Mouse (Mus musculus) liver, embryonic 12.5 days (tissue): Measurements from ENCODE around the gene B3galt4. TPM values are rescaled to one million over a fixed set of nuclear protein-coding genes. Genes with fewer than 3 reads are reported as not detected.
"Not testable (repeated sequence)": the region's sequence is repeated elsewhere in the genome, so short reads cannot be mapped to it uniquely, and the experiment has no call there.

Experiments used
- ATAC-seq: fragments of 200-750 bp; cut with Nextera tagmentation; 2 replicates; pipeline ENCODE4 v1.8.0; 2017; ENCODE audit warnings: moderate number of reproducible peaks, mild to moderate bottlenecking, moderate library complexity
- H3K27ac ChIP-seq: fragments of 300-500 bp; sonication (generic); 2 replicates; pipeline ENCODE4 v1.5.1; 2016; ENCODE audit warnings: mild to moderate bottlenecking
- H3K27me3 ChIP-seq: fragments of 300-500 bp; sonication (generic); replicated peaks from 2 replicates; pipeline ENCODE4 v1.6.1; 2016; ENCODE audit warnings: mild to moderate bottlenecking, moderate library complexity
- H3K36me3 ChIP-seq: fragments of 300-500 bp; sonication (generic); 2 replicates; pipeline ENCODE4 v1.6.1; 2016; ENCODE audit warnings: mild to moderate bottlenecking, moderate library complexity
- H3K4me1 ChIP-seq: fragments of 300-500 bp; sonication (generic); 2 replicates; pipeline ENCODE4 v1.6.1; 2016
- H3K4me2 ChIP-seq: fragments of 300-500 bp; sonication (generic); 2 replicates; pipeline ENCODE4 v1.6.1; 2016; ENCODE audit warnings: mild to moderate bottlenecking, moderate library complexity
- H3K4me3 ChIP-seq: fragments of 300-500 bp; sonication (generic); 2 replicates; pipeline ENCODE4 v1.5.1; 2016; ENCODE audit warnings: mild to moderate bottlenecking, moderate library complexity
- H3K9ac ChIP-seq: fragments of 300-500 bp; sonication (generic); 2 replicates; pipeline ENCODE4 v1.6.1; 2016; ENCODE audit warnings: mild to moderate bottlenecking, moderate library complexity
- H3K9me3 ChIP-seq: fragments of 300-500 bp; sonication (generic); replicated peaks from 2 replicates; pipeline ENCODE4 v1.6.1; 2016; ENCODE audit warnings: mild to moderate bottlenecking, moderate library complexity
- WGBS: fragments of 180-500 bp; shearing (Covaris S2); methylation state at CpG from one replicate; pipeline ENCODE4 v1.1.7; 2016; ENCODE audit not compliant: insufficient replicate concordance; 5-methylcytosine and 5-hydroxymethylcytosine counted together
- polyA plus RNA-seq: library from polyadenylated mRNA; unstranded; fragments of >200 nt; fragmentation: Nextera tagmentation; extraction: Ambion mirVana; gene quantifications from 2 replicates; pipeline ENCODE4 v1.2.1, GENCODE M21; 2016

B3galt4 gene
- polyA plus RNA-seq, 1 experiment from 2014 or later, result 2.6 TPM

GRCm38 (mm10) chr17:33952879-33953278 is 1.6 kb upstream of the B3galt4 start:
- no peak for ATAC-seq
- Histone ChIP-seq H3K36me3 (peaks cover 66% of the 10 kb centered on the region), H3K27me3 (no peaks in the 10 kb centered on the region), H3K27ac (peak overlapping the region; percentile 92), H3K9me3 (no peaks in the 10 kb centered on the region), H3K4me2 (peak overlapping the region; percentile 90), H3K4me3 (peak overlapping the region; percentile 80), H3K9ac (peak overlapping the region; percentile 84), H3K4me1 (peaks cover 68% of the 10 kb centered on the region)
- 69% methylated on average over 4 of the region's 4 CpGs for WGBS

DNA sequence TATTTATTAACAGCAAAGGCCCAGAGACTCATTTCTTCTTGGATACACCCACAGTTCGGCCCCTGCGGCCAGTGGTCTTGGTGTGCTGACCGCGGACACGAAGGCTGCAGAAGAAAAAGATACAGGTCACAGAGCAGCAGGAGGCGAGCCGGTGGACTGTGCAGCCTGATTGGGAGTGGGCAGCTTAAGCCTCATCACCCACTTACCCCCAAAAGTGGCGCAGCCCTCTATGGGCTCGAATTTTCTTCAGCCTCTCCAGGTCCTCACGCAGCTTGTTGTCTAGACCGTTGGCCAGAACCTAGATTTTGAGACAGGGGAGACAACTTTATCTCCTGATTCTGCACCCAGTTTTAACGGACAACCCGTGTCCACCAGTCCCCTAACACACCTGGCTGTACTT is 727 bp upstream of the B3galt4 start:
- peak overlapping the region; percentile 80 for H3K4me3 ChIP-seq

GRCm38 (mm10) chr17:33950131-33950625 is 1.1 kb downstream of the B3galt4 start:
- WGBS, result 69% methylated on average over 10 of the region's 10 CpGs
- Histone ChIP-seq H3K36me3 (peaks cover 87% of the 10 kb centered on the region), H3K4me1 (peaks cover 54% of the 10 kb centered on the region), H3K9me3 (no peaks in the 10 kb centered on the region), H3K4me3 (peak overlapping the region; percentile 80; the same call in 1 of the 2 replicates), H3K27ac (peak overlapping the region; percentile 92), H3K4me2 (peak overlapping the region; percentile 90), H3K27me3 (no peaks in the 10 kb centered on the region), H3K9ac (peak overlapping the region; percentile 84; the same call in 1 of the 2 replicates)
- ATAC-seq, result no peak

More for the DNA sequence above, 727 bp upstream of the B3galt4 start:
- not testable (repeated sequence) for ATAC-seq, H3K27me3 ChIP-seq, H3K9me3 ChIP-seq
- WGBS, result 48% methylated on average over 13 of the region's 13 CpGs
- Histone ChIP-seq H3K27ac (peak overlapping the region; percentile 92), H3K36me3 (peaks cover 69% of the 10 kb centered on the region), H3K4me1 (peaks cover 61% of the 10 kb centered on the region), H3K4me2 (peak overlapping the region; percentile 90), H3K9ac (peak overlapping the region; percentile 84)

DNA sequence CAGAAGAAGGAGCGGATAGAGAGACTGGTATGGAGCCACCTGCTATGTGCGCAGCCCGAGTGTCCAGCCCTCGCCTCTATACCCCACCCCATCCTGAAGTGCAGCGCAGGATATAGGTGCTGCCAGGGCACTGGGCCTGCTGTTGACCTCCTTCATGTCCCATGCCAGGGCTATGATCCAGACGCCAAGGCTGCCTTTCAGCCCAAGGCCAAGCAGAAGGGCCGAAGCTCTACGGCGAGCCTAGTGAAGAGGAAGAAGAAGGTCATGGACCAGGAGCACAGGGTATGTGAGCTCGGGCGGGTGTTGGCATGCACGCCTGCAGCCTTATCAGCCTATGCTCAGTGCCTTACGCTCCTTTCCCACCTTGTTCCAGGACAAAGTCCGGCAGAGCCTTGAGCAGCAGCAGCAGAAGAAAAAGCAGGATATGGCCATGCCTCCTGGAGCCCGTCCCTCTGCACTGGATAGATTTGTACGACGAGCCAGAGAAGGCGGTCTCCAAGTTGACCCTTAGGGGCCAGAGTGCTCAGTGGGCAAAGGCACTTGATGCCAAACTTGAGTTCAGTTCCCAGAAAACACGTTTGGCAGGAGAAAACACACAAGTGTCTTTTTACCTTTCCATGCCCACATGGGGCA is 2.3 kb downstream of the B3galt4 start:
- no peaks in the 10 kb centered on the region for H3K27me3 ChIP-seq
- WGBS, result 85% methylated on average over 19 of the region's 19 CpGs
- no peak overlapping the region for H3K4me2 ChIP-seq
- H3K9me3 ChIP-seq, result no peaks in the 10 kb centered on the region
- H3K4me1 ChIP-seq, result peaks cover 46% of the 10 kb centered on the region
- no peak overlapping the region for H3K4me3 ChIP-seq
- peaks cover 90% of the 10 kb centered on the region for H3K36me3 ChIP-seq
- no peak overlapping the region for H3K9ac ChIP-seq
- ATAC-seq, result no peak
- no peak overlapping the region for H3K27ac ChIP-seq

DNA sequence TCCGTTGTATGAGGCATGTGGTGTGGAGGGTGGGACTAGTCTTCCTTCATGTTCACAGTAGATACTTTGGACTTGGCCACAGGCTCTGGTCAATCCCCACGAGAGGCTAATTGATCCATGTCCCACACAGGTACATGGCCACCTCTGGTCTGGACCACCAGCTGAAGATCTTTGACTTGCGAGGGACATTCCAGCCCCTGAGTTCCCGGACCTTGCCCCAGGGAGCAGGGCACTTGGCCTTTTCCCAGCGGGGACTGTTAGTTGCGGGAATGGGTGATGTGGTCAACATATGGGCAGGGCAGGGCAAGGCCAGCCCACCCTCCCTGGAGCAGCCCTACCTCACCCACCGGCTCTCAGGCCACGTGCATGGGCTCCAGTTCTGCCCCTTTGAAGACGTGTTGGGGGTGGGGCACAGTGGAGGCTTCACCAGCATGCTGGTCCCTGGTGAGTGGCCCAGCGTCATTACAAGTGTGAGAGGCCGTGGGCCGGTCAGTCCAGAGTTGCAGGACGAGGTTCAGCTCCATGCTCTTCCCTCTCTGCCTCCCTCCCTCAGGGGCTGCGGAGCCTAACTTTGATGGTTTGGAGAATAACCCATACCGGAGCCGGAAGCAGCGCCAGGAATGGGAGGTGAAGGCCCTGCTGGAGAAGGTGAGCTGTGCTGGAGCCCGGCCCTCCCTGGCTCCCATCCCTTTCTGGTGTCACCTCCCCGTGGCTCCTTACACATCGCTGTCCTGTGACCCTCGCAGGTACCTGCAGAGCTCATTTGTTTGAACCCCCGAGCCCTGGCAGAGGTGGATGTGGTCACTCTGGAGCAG is 3.0 kb downstream of the B3galt4 start:
- Histone ChIP-seq H3K9me3 (no peaks in the 10 kb centered on the region), H3K36me3 (peaks cover 90% of the 10 kb centered on the region), H3K4me3 (no peak overlapping the region), H3K27ac (no peak overlapping the region), H3K9ac (no peak overlapping the region), H3K27me3 (no peaks in the 10 kb centered on the region), H3K4me1 (peaks cover 38% of the 10 kb centered on the region), H3K4me2 (no peak overlapping the region)
- WGBS, result 77% methylated on average over 22 of the region's 22 CpGs
- ATAC-seq, result no peak

DNA sequence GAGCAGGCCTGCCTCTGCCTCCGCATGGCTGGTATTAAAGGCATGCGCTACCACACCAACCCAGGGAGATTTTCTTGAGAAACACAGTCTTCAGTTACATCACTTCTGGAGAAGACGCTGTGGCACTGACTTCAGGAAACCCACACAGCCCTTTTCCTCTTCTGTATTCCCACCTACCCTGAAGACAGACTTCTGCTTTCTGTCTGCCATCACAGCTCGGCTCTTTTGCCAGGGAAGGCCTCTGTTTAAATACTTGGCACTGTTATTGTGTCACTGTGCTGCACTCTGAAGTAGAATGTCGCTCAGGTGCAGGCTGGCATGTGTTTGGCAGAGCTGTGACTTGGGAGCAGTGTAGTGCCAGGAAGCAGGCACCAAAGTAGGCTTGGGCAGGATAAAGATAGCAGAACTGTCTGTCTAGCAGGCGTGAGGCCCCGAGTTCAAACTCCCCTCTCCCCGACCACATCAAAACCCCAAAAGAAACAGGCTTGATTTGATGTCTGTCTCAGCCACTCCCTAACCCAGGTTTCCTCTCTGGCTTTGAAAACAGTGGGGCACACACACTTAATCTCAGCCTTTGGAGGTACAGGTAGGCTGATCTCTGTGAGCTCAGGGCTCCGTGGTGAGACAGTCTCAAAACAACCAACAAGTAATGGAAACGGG is 3.7 kb downstream of the B3galt4 start:
- Histone ChIP-seq H3K9me3 (no peaks in the 10 kb centered on the region), H3K4me1 (peaks cover 31% of the 10 kb centered on the region), H3K9ac (no peak overlapping the region), H3K4me2 (no peak overlapping the region), H3K27me3 (no peaks in the 10 kb centered on the region), H3K36me3 (peaks cover 90% of the 10 kb centered on the region), H3K4me3 (no peak overlapping the region), H3K27ac (peak overlapping the region; percentile 12; the same call in 1 of the 2 replicates)
- ATAC-seq, result no peak
- WGBS, result 64% methylated on average over 10 of the region's 10 CpGs

GRCm38 (mm10) chr17:33943454-33943853 is 7.8 kb downstream of the B3galt4 start:
- Histone ChIP-seq H3K27me3 (no peaks in the 10 kb centered on the region), H3K4me2 (no peak overlapping the region), H3K4me1 (peaks cover 30% of the 10 kb centered on the region), H3K36me3 (peaks cover 72% of the 10 kb centered on the region), H3K4me3 (no peak overlapping the region), H3K27ac (no peak overlapping the region), H3K9ac (no peak overlapping the region), H3K9me3 (no peaks in the 10 kb centered on the region)
- ATAC-seq, result no peak
- 88% methylated on average over 15 of the region's 15 CpGs for WGBS

GRCm38 (mm10) chr17:33941381-33941780 is 9.9 kb downstream of the B3galt4 start:
- Histone ChIP-seq H3K9ac (peak overlapping the region; percentile 93), H3K4me1 (peaks cover 33% of the 10 kb centered on the region), H3K9me3 (no peaks in the 10 kb centered on the region), H3K4me3 (peak overlapping the region; percentile 91), H3K4me2 (peak overlapping the region; percentile 98), H3K36me3 (peaks cover 71% of the 10 kb centered on the region), H3K27me3 (no peaks in the 10 kb centered on the region), H3K27ac (peak overlapping the region; percentile 77; the same call in 1 of the 2 replicates)
- no peak for ATAC-seq
- 36% methylated on average over 19 of the region's 19 CpGs for WGBS

DNA sequence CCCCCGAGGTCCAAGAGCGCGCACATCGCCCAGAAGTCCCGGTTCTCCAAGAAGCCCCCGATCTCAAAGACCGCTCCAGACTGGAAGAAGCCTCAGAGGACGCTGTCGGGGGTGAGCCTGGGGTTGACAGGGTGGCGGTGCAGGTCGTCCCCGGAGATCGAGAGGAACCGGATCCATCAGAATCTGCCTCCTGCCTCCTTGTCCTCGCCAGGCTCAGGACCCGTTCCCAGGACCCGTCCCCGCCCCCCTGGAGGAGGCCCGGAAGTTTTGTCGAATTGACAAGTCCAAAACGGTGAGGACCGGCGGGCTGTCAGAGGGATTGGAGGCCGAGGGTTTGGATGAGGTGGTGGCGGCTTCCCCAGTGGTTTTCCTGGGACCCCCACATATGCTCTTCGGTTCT is 10.3 kb downstream of the B3galt4 start:
- Histone ChIP-seq H3K4me3 (peak overlapping the region; percentile 91), H3K4me2 (peak overlapping the region; percentile 98), H3K9me3 (no peaks in the 10 kb centered on the region), H3K4me1 (peaks cover 33% of the 10 kb centered on the region), H3K36me3 (peaks cover 70% of the 10 kb centered on the region), H3K9ac (peak overlapping the region; percentile 93), H3K27me3 (no peaks in the 10 kb centered on the region), H3K27ac (peak overlapping the region; percentile 77)
- peak; percentile 3; the same call in 1 of the 2 replicates for ATAC-seq
- 1% methylated on average over 26 of the region's 26 CpGs for WGBS

- Histone ChIP-seq H3K36me3 (peaks cover 70% of the 10 kb centered on the region), H3K4me2 (peak within 1 kb of the TSS; percentile 98), H3K4me1 (peaks cover 38% of the 10 kb centered on the region), H3K27me3 (no peaks in the 10 kb centered on the region), H3K9ac (peak within 1 kb of the TSS; percentile 93), H3K27ac (peak within 1 kb of the TSS; percentile 77), H3K4me3 (peak within 1 kb of the TSS; percentile 91), H3K9me3 (no peaks in the 10 kb centered on the region)
- WGBS, result under 1% methylated on average over 36 of the region's 36 CpGs
- ATAC-seq, result peak; percentile 88
Observed at GRCm38 (mm10) chr17:33940206-33940805, 11.0 kb downstream of the B3galt4 start, which contains the start of the genes Pfdn6 and Wdr46. TSS of gene Pfdn6 (minus strand) at chr17:33940343. TSS of gene Wdr46 (plus strand) at chr17:33940660.

- H3K9me3 ChIP-seq, result no peaks in the 10 kb centered on the region
- peaks cover 38% of the 10 kb centered on the region for H3K4me1 ChIP-seq
- H3K27me3 ChIP-seq, result no peaks in the 10 kb centered on the region
- ATAC-seq, result no peak
- 64% methylated on average over 11 of the region's 11 CpGs for WGBS
- no peak overlapping the region for H3K27ac ChIP-seq
- peak overlapping the region; percentile 98 for H3K4me2 ChIP-seq
- peak overlapping the region; percentile 91 for H3K4me3 ChIP-seq
- H3K9ac ChIP-seq, result peak overlapping the region; percentile 93; the same call in 1 of the 2 replicates
- H3K36me3 ChIP-seq, result peaks cover 69% of the 10 kb centered on the region
Observed at GRCm38 (mm10) chr17:33938783-33939182, 12.5 kb downstream of the B3galt4 start.
